Mouse (Mus musculus) intestine, embryonic 14.5 days (tissue): Measurements from ENCODE around the gene Psma5. TPM values are rescaled to one million over a fixed set of nuclear protein-coding genes. Genes with fewer than 3 reads are reported as not detected.
"Not testable (repeated sequence)": the region's sequence is repeated elsewhere in the genome, so short reads cannot be mapped to it uniquely, and the experiment has no call there.

Source experiments
- ATAC-seq: fragments of 200-750 bp; cut with Nextera tagmentation; replicated peaks from 2 replicates; pipeline ENCODE4 v1.8.0; 2017; ENCODE audit warnings: low read depth, moderate number of reproducible peaks, moderate TSS enrichment, moderate library complexity; ENCODE audit not compliant: low FRiP score, low TSS enrichment
- DNase-seq: peaks from one replicate; pipeline ENCODE4 v3.0.0-alpha.2; 2018; ENCODE audit warnings: low spot score
- H3K27ac ChIP-seq: fragments of 300-500 bp; sonication (generic); 2 replicates; pipeline ENCODE4 v1.5.1; 2014; ENCODE audit warnings: low read depth, mild to moderate bottlenecking, control low read depth
- H3K27me3 ChIP-seq: fragments of 300-500 bp; sonication (generic); replicated peaks from 2 replicates; pipeline ENCODE4 v1.6.1; 2014; ENCODE audit warnings: low read length, control low read depth; ENCODE audit not compliant: control insufficient read depth, insufficient read depth
- H3K36me3 ChIP-seq: fragments of 300-500 bp; sonication (generic); 2 replicates; pipeline ENCODE4 v1.6.1; 2014; ENCODE audit warnings: low read length, control low read depth; ENCODE audit not compliant: control insufficient read depth, insufficient read depth
- H3K4me1 ChIP-seq: fragments of 300-500 bp; sonication (generic); replicated peaks from 2 replicates; pipeline ENCODE4 v1.6.1; 2014; ENCODE audit warnings: low read length, control low read depth, mixed read lengths; ENCODE audit not compliant: control insufficient read depth, insufficient read depth
- H3K4me2 ChIP-seq: fragments of 300-500 bp; sonication (generic); 2 replicates; pipeline ENCODE4 v1.6.1; 2014; ENCODE audit warnings: low read length
- H3K4me3 ChIP-seq: fragments of 300-500 bp; sonication (generic); 2 replicates; pipeline ENCODE4 v1.5.1; 2014; ENCODE audit warnings: low read depth, low read length, control low read depth, mixed read lengths
- H3K9ac ChIP-seq: fragments of 300-500 bp; sonication (generic); 2 replicates; pipeline ENCODE4 v1.6.1; 2014; ENCODE audit warnings: mild to moderate bottlenecking, low read length
- H3K9me3 ChIP-seq: fragments of 300-500 bp; sonication (generic); 2 replicates; pipeline ENCODE4 v1.6.1; 2016; ENCODE audit warnings: low read length, control low read depth; ENCODE audit not compliant: control insufficient read depth
- WGBS: fragments of 180-500 bp; shearing (Covaris S2); extraction: QIAGEN DNeasy Blood & Tissue Kit; methylation state at CpG from one replicate; pipeline ENCODE4 v1.1.7; 2014; 5-methylcytosine and 5-hydroxymethylcytosine counted together
- polyA plus RNA-seq: library from polyadenylated mRNA; unstranded; fragments of >200 nt; fragmentation: Nextera tagmentation; extraction: Ambion mirVana; gene quantifications from 2 replicates; pipeline ENCODE4 v1.2.1, GENCODE M21; 2014

Gene Psma5
- polyA plus RNA-seq, 1 experiment from 2014 or later, result 319 TPM

DNA sequence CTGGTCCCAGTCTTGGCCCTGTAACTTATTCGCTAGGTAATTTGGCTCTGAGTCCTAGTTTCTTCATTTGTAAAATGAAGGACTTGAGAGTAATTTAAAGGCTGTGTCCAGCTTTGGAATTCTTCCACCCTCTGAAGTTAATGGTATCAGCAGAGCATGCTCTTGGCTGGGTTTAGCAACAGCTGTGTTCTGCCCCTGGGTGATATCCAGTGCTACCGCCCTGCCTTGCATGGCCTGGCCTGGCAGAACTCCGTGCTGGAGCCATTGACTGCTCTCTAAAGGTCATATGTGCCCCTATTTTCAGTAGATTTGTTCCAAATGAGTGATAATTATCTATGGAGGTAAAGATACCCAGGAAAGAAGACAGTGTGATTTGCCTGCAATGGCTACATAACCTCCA lies 36.1 kb upstream of the Psma5 start:
- WGBS, result 79% methylated on average over 3 of the region's 3 CpGs
- no peak for ATAC-seq
- no peaks in the 10 kb centered on the region for H3K9me3 ChIP-seq

DNA sequence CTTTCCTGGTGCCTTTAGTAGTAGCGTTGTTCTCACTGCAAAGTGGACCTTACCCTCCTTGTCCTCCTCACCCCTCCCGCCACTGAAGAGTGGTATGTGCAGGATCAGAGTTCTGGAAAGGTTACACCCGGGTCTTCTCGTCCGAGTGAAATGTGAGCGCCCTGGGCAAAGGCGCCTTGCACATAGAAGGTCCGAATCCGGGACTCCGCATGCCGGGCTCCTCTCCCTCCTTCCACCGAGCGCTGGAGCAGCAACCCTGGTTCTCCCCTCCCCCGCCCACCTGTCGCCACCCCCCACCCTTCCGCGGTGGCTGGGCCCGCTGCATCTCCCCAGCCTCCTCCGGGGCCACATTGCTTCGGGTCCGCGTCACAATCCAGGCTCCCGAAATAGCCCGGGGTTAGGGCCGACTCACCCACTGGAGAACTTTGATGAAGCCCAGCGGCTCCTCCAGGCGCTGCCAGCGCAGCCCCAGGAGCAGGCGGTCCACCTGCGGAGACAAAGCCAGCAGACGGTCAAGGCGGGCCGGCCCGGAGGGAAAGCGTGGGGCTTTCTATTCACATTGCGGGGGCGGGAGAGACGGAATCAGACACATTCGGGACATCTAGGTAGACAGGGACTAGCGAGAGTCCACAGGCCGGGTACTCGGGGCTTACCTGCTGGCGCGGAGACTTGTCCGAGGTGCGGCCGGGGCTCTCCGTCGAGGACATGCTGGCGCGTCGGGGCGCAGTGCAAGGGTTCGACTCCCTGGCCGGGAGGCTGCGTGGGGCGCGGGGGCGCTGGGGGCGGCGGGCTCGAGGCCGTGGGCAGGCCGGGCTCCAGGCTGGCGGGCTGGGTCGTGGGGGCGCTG lies 30.8 kb upstream of the Psma5 start:
- DNase-seq, result peak; percentile 74
- Histone ChIP-seq H3K27me3 (peaks cover 59% of the 10 kb centered on the region), H3K4me1 (0 out of 2 replicates have a peak, but pooled peaks cover 4% of the 10 kb centered on the region), H3K27ac (no peak overlapping the region), H3K4me2 (peak overlapping the region; percentile 71), H3K36me3 (no peaks in the 10 kb centered on the region), H3K4me3 (peak overlapping the region; percentile 40), H3K9me3 (no peaks in the 10 kb centered on the region), H3K9ac (peak overlapping the region; percentile 37)
- ATAC-seq, result peak; percentile 47; the same call in 1 of the 2 replicates
- WGBS, result 2% methylated on average over 63 of the region's 67 CpGs

More for the DNA sequence above, 36.1 kb upstream of the Psma5 start:
- no peak overlapping the region for H3K9ac ChIP-seq
- H3K4me1 ChIP-seq, result no peaks in the 10 kb centered on the region
- no peaks in the 10 kb centered on the region for H3K36me3 ChIP-seq
- H3K27ac ChIP-seq, result no peak overlapping the region
- peaks cover 39% of the 10 kb centered on the region for H3K27me3 ChIP-seq
- DNase-seq, result no peak
- no peak overlapping the region for H3K4me3 ChIP-seq
- no peak overlapping the region for H3K4me2 ChIP-seq

DNA sequence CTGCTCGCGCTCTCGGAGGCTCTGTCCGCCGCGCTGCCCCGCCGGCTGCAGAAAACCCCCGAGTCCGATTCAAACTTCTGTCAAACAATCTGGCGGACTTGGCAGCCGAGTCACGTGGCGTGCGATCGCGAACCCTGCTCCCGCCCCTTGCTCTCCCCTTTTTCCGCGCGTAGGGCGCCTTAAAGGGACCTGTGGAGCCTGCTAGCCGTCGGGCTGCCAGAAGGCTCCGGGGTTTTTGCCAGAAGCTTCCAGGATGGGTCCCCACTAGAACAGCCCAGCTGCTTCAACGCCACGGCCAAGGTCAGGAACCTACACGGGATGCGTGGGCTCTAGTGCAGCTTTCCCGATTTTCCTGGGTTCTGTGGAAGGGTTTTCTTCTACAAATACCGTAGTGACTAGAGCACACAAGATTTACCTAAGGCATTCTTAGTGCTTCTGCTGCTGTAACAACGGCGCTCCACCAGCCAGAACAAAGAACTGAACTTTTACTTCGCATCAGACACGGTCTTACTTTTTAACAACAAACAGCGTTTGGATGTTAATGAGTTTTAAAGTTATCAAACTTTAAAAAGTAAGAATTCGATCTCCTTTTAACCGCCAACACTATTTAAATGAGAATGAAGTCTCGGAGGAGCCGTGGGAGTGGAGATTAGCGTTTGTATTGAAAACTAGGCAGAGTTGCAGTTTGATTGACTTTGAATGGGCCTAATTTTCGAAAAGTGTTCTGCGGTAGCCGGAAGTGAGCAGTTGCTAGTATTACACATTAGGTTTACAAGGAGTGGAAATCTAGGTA lies 30.0 kb upstream of the Psma5 start, which contains the start of gene Sypl2:
Sypl2 (minus strand) TSS at position 91 of the 793 bp plus-strand sequence.
- DNase-seq (peak; percentile 78), ATAC-seq (peak; percentile 55; the same call in 1 of the 2 replicates)
- WGBS, result 6% methylated on average over 43 of the region's 44 CpGs
- peak within 1 kb of the TSS; percentile 71 for H3K4me2 ChIP-seq
- peak within 1 kb of the TSS; percentile 40 for H3K4me3 ChIP-seq
- no peak within 1 kb of the TSS for H3K27ac ChIP-seq
- no peaks in the 10 kb centered on the region for H3K36me3 ChIP-seq
- H3K9me3 ChIP-seq, result no peaks in the 10 kb centered on the region
- H3K27me3 ChIP-seq, result peaks cover 55% of the 10 kb centered on the region
- 0 out of 2 replicates have a peak, but pooled peaks cover 4% of the 10 kb centered on the region for H3K4me1 ChIP-seq
- peak within 1 kb of the TSS; percentile 37 for H3K9ac ChIP-seq

DNA sequence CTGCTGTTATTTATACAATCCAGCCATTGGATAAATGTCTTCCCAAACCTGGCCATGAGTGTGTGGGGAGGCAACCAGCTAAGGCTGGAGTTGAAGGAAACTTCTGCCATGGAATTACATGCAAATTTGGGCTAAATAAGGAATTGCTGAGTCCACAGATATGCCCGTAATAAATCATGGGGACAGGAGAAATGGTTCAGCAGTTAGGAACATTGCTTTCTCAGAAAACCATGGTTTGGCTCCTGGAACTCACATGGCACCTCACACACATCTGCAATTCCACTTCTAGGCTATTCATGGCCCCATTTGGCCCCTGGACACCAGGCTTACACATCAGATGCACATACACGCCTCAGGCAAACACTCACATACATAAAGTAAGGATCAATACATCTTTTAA lies 29.2 kb upstream of the Psma5 start:
- 87% methylated on average over 2 of the region's 2 CpGs for WGBS
- Histone ChIP-seq H3K4me2 (no peak overlapping the region), H3K4me3 (0 out of 2 replicates have a peak overlapping the region, but pooled peaks have one; percentile 40), H3K27ac (no peak overlapping the region), H3K9ac (no peak overlapping the region), H3K36me3 (no peaks in the 10 kb centered on the region), H3K27me3 (peaks cover 47% of the 10 kb centered on the region), H3K9me3 (no peaks in the 10 kb centered on the region), H3K4me1 (0 out of 2 replicates have a peak, but pooled peaks cover 4% of the 10 kb centered on the region)
- no peak for DNase-seq
- no peak for ATAC-seq

DNA sequence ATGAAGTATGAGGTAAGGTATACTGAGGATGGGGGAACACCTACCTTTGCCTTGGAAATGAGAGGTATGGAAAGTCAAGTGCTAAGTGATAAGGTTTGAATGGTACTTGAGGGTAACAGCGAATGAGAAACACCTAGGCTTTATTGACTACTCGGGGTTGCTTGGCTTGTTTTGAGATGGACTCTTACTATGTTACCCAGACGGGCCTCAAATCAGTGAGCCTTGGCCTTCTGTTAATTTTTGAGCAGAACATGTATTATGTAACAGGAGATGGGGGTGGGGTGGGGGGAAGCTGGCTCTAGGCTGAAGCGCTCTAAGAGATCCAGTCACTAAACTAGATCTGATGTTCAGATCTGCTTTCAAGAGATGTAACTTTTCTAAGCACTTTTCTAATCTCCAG lies 25.1 kb upstream of the Psma5 start:
- H3K27me3 ChIP-seq, result peaks cover 11% of the 10 kb centered on the region
- no peak overlapping the region for H3K4me3 ChIP-seq
- no peak overlapping the region for H3K9ac ChIP-seq
- 0 out of 2 replicates have a peak, but pooled peaks cover 4% of the 10 kb centered on the region for H3K4me1 ChIP-seq
- ATAC-seq, result no peak
- H3K4me2 ChIP-seq, result no peak overlapping the region
- no peak for DNase-seq
- no peaks in the 10 kb centered on the region for H3K9me3 ChIP-seq
- H3K27ac ChIP-seq, result no peak overlapping the region
- 77% methylated on average over 4 of the region's 4 CpGs for WGBS
- H3K36me3 ChIP-seq, result no peaks in the 10 kb centered on the region

DNA sequence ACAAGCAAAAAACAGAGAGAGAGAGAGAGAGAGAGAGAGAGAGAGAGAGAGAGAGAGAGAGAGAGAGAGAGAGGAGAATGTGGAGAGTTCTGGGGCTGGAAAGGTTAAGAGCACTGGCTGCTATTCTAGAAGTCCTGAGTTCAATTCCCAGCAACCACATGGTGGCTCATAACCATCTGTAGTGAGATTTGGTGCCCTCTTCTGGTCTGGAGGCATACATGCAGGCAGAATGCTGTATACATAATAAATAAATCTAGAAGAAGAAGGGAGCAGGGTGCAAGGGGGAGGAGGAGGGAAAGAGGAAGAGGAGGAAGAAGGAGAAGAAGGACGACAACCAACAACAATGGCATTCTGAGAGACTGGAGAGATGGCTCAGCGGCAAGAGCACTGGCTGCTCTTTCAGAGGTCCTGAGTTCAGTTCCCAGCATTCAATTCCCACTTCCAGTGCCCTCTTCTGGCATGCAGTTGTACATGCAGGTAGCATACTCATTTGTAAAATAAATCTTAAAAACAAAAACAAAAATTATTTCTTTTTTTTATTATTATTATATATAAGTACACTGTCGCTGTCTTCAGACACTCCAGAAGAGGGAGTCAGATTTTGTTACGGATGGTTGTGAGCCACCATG lies 19.1 kb upstream of the Psma5 start:
- not testable (repeated sequence) for H3K4me3 ChIP-seq, H3K9me3 ChIP-seq, H3K27ac ChIP-seq, H3K4me1 ChIP-seq, ATAC-seq, H3K9ac ChIP-seq, H3K36me3 ChIP-seq, H3K27me3 ChIP-seq, H3K4me2 ChIP-seq, DNase-seq
- WGBS, result 82% methylated on average over 4 of the region's 4 CpGs

DNA sequence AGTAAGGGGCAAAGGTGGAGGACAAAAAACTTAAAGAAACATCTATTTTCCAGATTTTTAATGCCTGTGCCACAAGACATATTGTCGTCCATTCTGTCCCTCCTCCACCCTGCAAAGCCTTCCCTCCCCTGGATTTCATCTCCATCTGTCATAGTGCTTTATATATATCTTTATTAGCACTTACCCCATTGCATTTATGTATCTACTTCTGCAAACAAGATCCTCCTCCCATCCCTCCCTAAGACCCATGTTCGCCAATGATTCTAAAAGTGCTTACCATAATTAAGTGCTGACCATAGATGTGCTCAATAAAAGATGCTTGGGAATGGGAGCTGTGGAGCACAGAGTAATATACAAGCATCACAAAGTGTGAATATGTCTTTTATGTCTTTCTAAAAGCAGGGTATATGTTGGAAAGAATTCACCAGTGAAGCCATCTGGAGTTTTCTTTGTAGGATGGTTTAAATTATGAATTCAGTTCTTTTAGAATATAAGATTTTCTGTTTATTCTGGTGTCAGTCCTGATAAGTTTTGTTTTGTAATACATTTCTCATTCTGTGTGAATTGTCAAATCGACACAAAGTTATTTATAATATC lies 15.4 kb upstream of the Psma5 start:
- Histone ChIP-seq H3K4me2 (no peak overlapping the region), H3K9ac (no peak overlapping the region), H3K36me3 (no peaks in the 10 kb centered on the region), H3K4me1 (no peaks in the 10 kb centered on the region), H3K27ac (no peak overlapping the region), H3K4me3 (no peak overlapping the region), H3K9me3 (no peaks in the 10 kb centered on the region), H3K27me3 (no peaks in the 10 kb centered on the region)
- DNase-seq, result no peak
- WGBS, result 88% methylated on average over 3 of the region's 3 CpGs
- ATAC-seq, result no peak

DNA sequence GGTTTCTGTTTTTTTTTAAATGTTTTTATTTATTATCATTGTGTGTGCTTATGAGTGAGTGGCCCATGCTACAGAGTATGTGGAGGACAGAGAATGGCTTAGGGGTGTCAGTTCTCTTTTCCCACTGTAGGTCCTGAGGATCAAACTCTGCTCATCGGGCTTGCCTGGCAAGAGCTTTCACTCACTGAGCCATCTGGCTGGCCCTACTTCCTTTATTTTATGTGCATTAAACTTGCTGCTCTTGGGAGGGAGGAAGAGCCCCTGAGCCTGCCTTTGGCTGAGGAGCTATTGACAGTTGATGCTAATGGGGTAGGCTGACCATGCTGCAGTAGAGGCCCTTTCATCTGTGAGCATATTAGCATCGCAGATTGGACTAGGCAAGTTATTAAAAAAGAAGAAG lies 9.9 kb upstream of the Psma5 start:
- Histone ChIP-seq H3K27ac (no peak overlapping the region), H3K4me1 (no peaks in the 10 kb centered on the region), H3K4me3 (no peak overlapping the region), H3K9ac (no peak overlapping the region), H3K36me3 (no peaks in the 10 kb centered on the region), H3K9me3 (no peaks in the 10 kb centered on the region), H3K27me3 (no peaks in the 10 kb centered on the region), H3K4me2 (no peak overlapping the region)
- no peak for ATAC-seq
- WGBS, result 81% methylated on average over 2 of the region's 2 CpGs
- no peak for DNase-seq
